Mouse (Mus musculus) forebrain, embryonic 16.5 days (tissue): ENCODE measurements around the gene Atl2. TPM values are rescaled to one million over a fixed set of nuclear protein-coding genes. Genes with fewer than 3 reads are reported as not detected.
A peak's percentile ranks its signal among the peaks of the same experiment; 100 is the strongest.

Source experiments
- ATAC-seq: fragments of 200-750 bp; cut with Nextera tagmentation; 2 replicates; pipeline ENCODE4 v1.8.0; 2017; ENCODE audit warnings: mild to moderate bottlenecking, moderate library complexity
- H3K27ac ChIP-seq: fragments of 300-500 bp; sonication (generic); 2 replicates; pipeline ENCODE4 v1.5.1; 2014; ENCODE audit warnings: low read length, control low read depth
- H3K27me3 ChIP-seq: fragments of 300-500 bp; sonication (generic); replicated peaks from 2 replicates; pipeline ENCODE4 v1.6.1; 2014; ENCODE audit warnings: low read length; ENCODE audit not compliant: control insufficient read depth, insufficient read depth
- H3K36me3 ChIP-seq: fragments of 300-500 bp; sonication (generic); 2 replicates; pipeline ENCODE4 v1.6.1; 2014; ENCODE audit not compliant: control insufficient read depth, insufficient read depth
- H3K4me1 ChIP-seq: fragments of 300-500 bp; sonication (generic); replicated peaks from 2 replicates; pipeline ENCODE4 v1.6.1; 2014; ENCODE audit warnings: low read length; ENCODE audit not compliant: control insufficient read depth, insufficient read depth
- H3K4me2 ChIP-seq: fragments of 300-500 bp; sonication (generic); 2 replicates; pipeline ENCODE4 v1.6.1; 2014; ENCODE audit warnings: mild to moderate bottlenecking, low read length, control low read depth
- H3K4me3 ChIP-seq: fragments of 300-500 bp; sonication (generic); replicated peaks from 2 replicates; pipeline ENCODE4 v1.5.1; 2014; ENCODE audit warnings: mild to moderate bottlenecking, low read length, control low read depth
- H3K9ac ChIP-seq: fragments of 300-500 bp; sonication (generic); replicated peaks from 2 replicates; pipeline ENCODE4 v1.6.1; 2014; ENCODE audit warnings: low read depth, low read length, control low read depth
- H3K9me3 ChIP-seq: fragments of 300-500 bp; sonication (generic); 2 replicates; pipeline ENCODE4 v1.6.1; 2016; ENCODE audit warnings: low read length; ENCODE audit not compliant: control insufficient read depth
- WGBS: fragments of 180-500 bp; shearing (Covaris S2); extraction: QIAGEN DNeasy Blood & Tissue Kit; methylation state at CpG from one replicate; pipeline ENCODE4 v1.1.7; 2014; 5-methylcytosine and 5-hydroxymethylcytosine counted together
- polyA plus RNA-seq: library from polyadenylated mRNA; unstranded; fragments of >200 nt; fragmentation: Nextera tagmentation; extraction: Ambion mirVana; gene quantifications from 2 replicates; pipeline ENCODE4 v1.2.1, GENCODE M21; 2015

Gene Atl2
- polyA plus RNA-seq, 1 experiment from 2014 or later, result 38.6 TPM

GRCm38 (mm10) chr17:79906791-79907494 lies 11.0 kb upstream of the Atl2 start:
- no peak overlapping the region for H3K9ac ChIP-seq

GRCm38 (mm10) chr17:79904593-79904992 lies 8.7 kb upstream of the Atl2 start:
- Histone ChIP-seq H3K9ac (no peak overlapping the region), H3K4me2 (no peak overlapping the region), H3K4me1 (no peaks in the 10 kb centered on the region), H3K27ac (no peak overlapping the region), H3K9me3 (no peaks in the 10 kb centered on the region), H3K27me3 (no peaks in the 10 kb centered on the region), H3K36me3 (no peaks in the 10 kb centered on the region), H3K4me3 (no peak overlapping the region)
- no peak for ATAC-seq
- 94% methylated on average over 4 of the region's 4 CpGs for WGBS

More at GRCm38 (mm10) chr17:79906791-79907494, 11.0 kb upstream of the Atl2 start:
- ATAC-seq, result no peak
- Histone ChIP-seq H3K27me3 (no peaks in the 10 kb centered on the region), H3K27ac (no peak overlapping the region), H3K36me3 (no peaks in the 10 kb centered on the region), H3K9me3 (no peaks in the 10 kb centered on the region), H3K4me3 (no peak overlapping the region), H3K4me2 (no peak overlapping the region), H3K4me1 (no peaks in the 10 kb centered on the region)
- WGBS, result 87% methylated on average over 8 of the region's 8 CpGs

DNA sequence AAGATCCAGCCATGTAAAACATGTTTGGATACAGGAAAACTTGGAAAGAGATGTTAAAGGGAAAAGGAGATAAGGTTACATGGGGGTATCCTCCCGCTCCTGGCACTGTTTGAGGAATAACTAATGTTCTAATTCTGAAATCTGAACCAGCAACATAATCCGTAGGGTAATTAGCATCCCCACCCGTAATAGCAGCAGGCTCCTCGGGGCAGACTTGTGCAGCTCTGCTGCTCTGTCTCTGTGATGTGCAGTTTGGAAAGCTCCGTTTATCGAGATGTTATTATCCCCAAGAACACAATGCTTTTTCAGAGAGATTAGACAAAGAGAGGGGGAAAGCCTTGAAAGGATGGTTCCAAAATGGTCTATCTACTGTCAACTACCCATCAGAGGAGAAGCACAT lies 5.3 kb upstream of the Atl2 start:
- peak; percentile 41; the same call in 1 of the 2 replicates for ATAC-seq
- WGBS, result 29% methylated on average over 6 of the region's 6 CpGs
- H3K9me3 ChIP-seq, result no peaks in the 10 kb centered on the region

DNA sequence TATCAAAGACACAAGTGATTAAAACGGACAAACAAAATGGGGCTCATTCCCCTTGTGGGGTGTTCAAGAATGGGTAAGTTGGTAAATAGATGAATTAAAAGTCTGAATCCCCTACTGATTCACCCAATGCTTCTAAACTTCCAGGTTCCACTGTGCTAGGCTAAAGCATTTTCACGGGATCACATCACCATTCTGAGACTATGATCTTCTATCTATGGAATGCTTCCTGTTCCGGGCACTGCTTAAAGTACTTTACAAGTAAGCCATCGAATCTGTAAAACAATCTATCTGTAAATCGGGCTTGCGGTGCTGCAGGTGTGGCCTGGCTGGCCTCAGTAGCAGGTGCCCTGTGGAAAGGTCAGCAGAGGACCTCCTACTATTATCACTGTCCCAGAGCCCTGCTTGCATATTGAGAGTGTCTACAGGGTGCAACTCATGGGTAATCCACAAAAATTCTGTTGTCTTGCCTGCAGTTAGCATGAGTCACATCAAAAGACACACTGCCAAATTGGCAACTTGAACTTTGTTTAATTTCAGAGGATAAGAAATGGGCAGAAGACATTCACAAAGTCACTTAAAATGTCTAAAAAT lies 2.3 kb upstream of the Atl2 start:
- WGBS, result 88% methylated on average over 6 of the region's 6 CpGs
- Histone ChIP-seq H3K27ac (no peak overlapping the region), H3K9ac (no peak overlapping the region), H3K4me1 (peaks cover 12% of the 10 kb centered on the region), H3K36me3 (no peaks in the 10 kb centered on the region), H3K4me3 (no peak overlapping the region), H3K27me3 (0 out of 2 replicates have a peak, but pooled peaks cover 8% of the 10 kb centered on the region), H3K9me3 (no peaks in the 10 kb centered on the region), H3K4me2 (no peak overlapping the region)
- no peak for ATAC-seq

More for the DNA sequence above, 5.3 kb upstream of the Atl2 start:
- Histone ChIP-seq H3K4me3 (no peak overlapping the region), H3K4me1 (no peaks in the 10 kb centered on the region), H3K27me3 (0 out of 2 replicates have a peak, but pooled peaks cover 8% of the 10 kb centered on the region), H3K9ac (no peak overlapping the region), H3K4me2 (no peak overlapping the region), H3K27ac (no peak overlapping the region), H3K36me3 (no peaks in the 10 kb centered on the region)

- Histone ChIP-seq H3K9me3 (no peaks in the 10 kb centered on the region), H3K36me3 (no peaks in the 10 kb centered on the region), H3K4me1 (peaks cover 12% of the 10 kb centered on the region), H3K27ac (no peak overlapping the region), H3K4me3 (no peak overlapping the region), H3K27me3 (0 out of 2 replicates have a peak, but pooled peaks cover 8% of the 10 kb centered on the region), H3K4me2 (no peak overlapping the region), H3K9ac (no peak overlapping the region)
- ATAC-seq, result no peak
- 79% methylated on average over 3 of the region's 3 CpGs for WGBS
Measured at GRCm38 (mm10) chr17:79897666-79898065, 1.7 kb upstream of the Atl2 start.

- Histone ChIP-seq H3K4me3 (peak overlapping the region; percentile 85), H3K9ac (peak overlapping the region; percentile 87), H3K4me1 (peaks cover 12% of the 10 kb centered on the region), H3K9me3 (no peaks in the 10 kb centered on the region), H3K4me2 (peak overlapping the region; percentile 82), H3K36me3 (no peaks in the 10 kb centered on the region), H3K27ac (peak overlapping the region; percentile 94), H3K27me3 (0 out of 2 replicates have a peak, but pooled peaks cover 8% of the 10 kb centered on the region)
- ATAC-seq, result peak; percentile 70
- WGBS, result under 1% methylated on average over 84 of the region's 100 CpGs
Measured at GRCm38 (mm10) chr17:79894971-79895882, 696 bp downstream of the Atl2 start.

GRCm38 (mm10) chr17:79894054-79894453 lies 1.9 kb downstream of the Atl2 start:
- no peak overlapping the region for H3K27ac ChIP-seq
- H3K4me2 ChIP-seq, result peak overlapping the region; percentile 82
- ATAC-seq, result no peak
- no peaks in the 10 kb centered on the region for H3K9me3 ChIP-seq
- no peak overlapping the region for H3K4me3 ChIP-seq
- 61% methylated on average over 4 of the region's 4 CpGs for WGBS
- H3K9ac ChIP-seq, result no peak overlapping the region
- H3K36me3 ChIP-seq, result no peaks in the 10 kb centered on the region
- 0 out of 2 replicates have a peak, but pooled peaks cover 8% of the 10 kb centered on the region for H3K27me3 ChIP-seq
- H3K4me1 ChIP-seq, result peaks cover 12% of the 10 kb centered on the region

GRCm38 (mm10) chr17:79891944-79892343 lies 4.0 kb downstream of the Atl2 start:
- Histone ChIP-seq H3K4me3 (no peak overlapping the region), H3K27ac (no peak overlapping the region), H3K4me2 (no peak overlapping the region), H3K36me3 (no peaks in the 10 kb centered on the region), H3K9me3 (no peaks in the 10 kb centered on the region), H3K9ac (no peak overlapping the region), H3K27me3 (no peaks in the 10 kb centered on the region), H3K4me1 (peaks cover 16% of the 10 kb centered on the region)
- ATAC-seq, result no peak
- 81% methylated on average over 7 of the region's 7 CpGs for WGBS

DNA sequence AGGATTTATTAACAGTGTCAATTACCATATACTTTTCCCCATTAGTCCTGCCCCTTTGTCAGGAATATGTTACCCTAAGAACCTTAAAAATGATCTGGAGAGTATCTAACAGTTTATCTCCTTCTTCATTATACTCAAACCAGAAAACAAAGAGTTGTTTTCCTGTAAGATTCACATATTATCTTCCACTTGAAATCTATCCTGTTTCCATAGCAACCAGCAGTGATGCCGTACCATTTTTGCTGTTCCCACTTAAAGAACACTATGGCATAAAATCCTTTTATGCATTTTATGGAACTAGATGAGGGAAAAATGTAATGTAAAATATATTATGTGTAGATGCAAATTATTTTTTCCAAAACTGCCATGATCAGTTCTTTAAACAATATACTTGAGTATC lies 8.0 kb downstream of the Atl2 start:
- WGBS, result 41% methylated on average over 1 of the region's 1 CpGs
- Histone ChIP-seq H3K4me3 (no peak overlapping the region), H3K9ac (no peak overlapping the region), H3K27me3 (no peaks in the 10 kb centered on the region), H3K27ac (no peak overlapping the region), H3K36me3 (no peaks in the 10 kb centered on the region), H3K4me2 (no peak overlapping the region), H3K4me1 (peaks cover 4% of the 10 kb centered on the region; the same call in 1 of the 2 replicates), H3K9me3 (no peaks in the 10 kb centered on the region)
- no peak for ATAC-seq
